Mouse (Mus musculus): ENCODE measurements around the gene Cds1. TPM values are rescaled to one million over a fixed set of nuclear protein-coding genes. Genes with fewer than 3 reads are reported as not detected.

The Cds1 gene
- total RNA-seq, 2 experiments from 2014 or later, result 3.7 to 9.5 TPM

- DNase-seq (ENCODE audit: low spot score), result no peak
Observed at GRCm38 (mm10) chr5:101866722-101867121, 101.8 kb downstream of the Cds1 start.

Other genes with a start within 250 kb of the Cds1 start
- gene Nkx6-1, start 100.1 kb upstream of the Cds1 start, total RNA-seq (2021), result not detected

Measured in gastrocnemius, adult 18-20 months (tissue).